In the genomic region with DNA sequence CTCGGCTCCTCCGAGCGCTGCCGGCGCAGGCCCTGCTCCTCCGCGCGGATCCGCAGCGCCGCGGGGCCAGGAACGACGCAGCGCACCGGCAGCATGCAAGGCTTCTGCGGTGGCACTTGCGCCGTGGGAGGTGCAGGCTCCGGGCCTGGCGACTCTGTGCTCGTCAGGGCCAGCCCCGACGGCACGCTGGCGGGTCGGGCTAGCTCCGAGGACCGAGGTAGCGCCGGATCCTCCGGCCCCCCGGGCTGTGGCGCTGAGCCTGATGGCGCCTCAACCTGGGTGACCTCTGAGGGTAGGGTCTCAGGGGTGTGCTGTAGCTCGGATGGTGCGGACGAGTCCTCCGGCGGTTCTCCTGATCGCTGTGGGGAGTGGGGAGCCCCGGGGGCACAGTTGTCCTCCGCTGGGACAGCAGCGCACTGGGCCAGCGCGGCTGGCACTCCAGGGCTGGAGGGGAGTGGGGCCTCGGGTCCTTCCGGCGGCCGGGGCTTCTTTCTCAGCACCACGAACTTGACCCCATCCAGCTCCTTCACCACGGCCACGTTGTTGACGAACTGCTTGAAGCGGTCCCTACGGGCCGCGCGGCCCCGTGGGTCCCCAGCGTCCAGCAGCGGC, we compare ENCODE assay signal across 9 mouse cellular contexts. TPM values are rescaled to one million over a fixed set of nuclear protein-coding genes. Genes with fewer than 3 reads are reported as not detected.
DNase-seq lines count a peak whose midpoint lies in the region; ATAC-seq lines count a peak whose summit lies in the region.
"Had no signal": no experiment of that assay in that cellular context is flagged by ENCODE, and none has a peak within 500 bp of the region (broad histone marks: within the 10 kb centered on the region; RNA-seq: fewer than 3 reads in every experiment).

No protein-coding gene starts in this region.

- peak overlapping the region; percentile 60 for H3K9ac ChIP-seq in hindbrain, embryonic 12.5 days
- peak overlapping the region; percentile 80 for H3K9ac ChIP-seq in liver, embryonic 16.5 days (ENCODE audit: low read depth, low read length)
- H3K9ac ChIP-seq in stomach, embryonic 16.5 days (ENCODE audit: low read length): peak overlapping the region; percentile 60

- H3K4me2 ChIP-seq in hindbrain, embryonic 12.5 days (replicated peaks): peak overlapping the region; percentile 73
- peak overlapping the region; percentile 72 for H3K4me2 ChIP-seq in liver, embryonic 16.5 days (ENCODE audit: low read depth, low read length)
- peak overlapping the region; percentile 75 for H3K4me2 ChIP-seq in stomach, embryonic 16.5 days (ENCODE audit: low read depth, low read length)

- 1% methylated on average over 62 of the region's 62 CpGs for WGBS in hindbrain, embryonic 12.5 days
- under 1% methylated on average over 62 of the region's 62 CpGs for WGBS in liver, embryonic 16.5 days (ENCODE audit: insufficient replicate concordance)
- WGBS in stomach, embryonic 16.5 days: 1% methylated on average over 62 of the region's 62 CpGs

- H3K27me3 ChIP-seq in megakaryocyte, embryonic 14.5 days (replicated peaks): peaks cover 68% of the 10 kb centered on the region
- peaks cover 77% of the 10 kb centered on the region for H3K27me3 ChIP-seq in hindbrain, embryonic 12.5 days
- H3K27me3 ChIP-seq in liver, embryonic 16.5 days (ENCODE audit: control insufficient read depth, insufficient read depth, low read depth, low read length): peaks cover 50% of the 10 kb centered on the region
- peaks cover 51% of the 10 kb centered on the region for H3K27me3 ChIP-seq in stomach, embryonic 16.5 days (ENCODE audit: control insufficient read depth, insufficient read depth, low read length)

- H3K9me3 ChIP-seq in megakaryocyte, embryonic 14.5 days: peaks cover 13% of the 10 kb centered on the region
- peaks cover 4% of the 10 kb centered on the region for H3K9me3 ChIP-seq in hindbrain, embryonic 12.5 days (replicated peaks)
- no peaks in the 10 kb centered on the region for H3K9me3 ChIP-seq in liver, embryonic 16.5 days (replicated peaks; ENCODE audit: control insufficient read depth, low read length)
- no peaks in the 10 kb centered on the region for H3K9me3 ChIP-seq in stomach, embryonic 16.5 days (replicated peaks; ENCODE audit: control insufficient read depth, low read length)

- peaks cover 49% of the 10 kb centered on the region for H3K4me1 ChIP-seq in megakaryocyte, embryonic 14.5 days
- H3K4me1 ChIP-seq in hindbrain, embryonic 12.5 days: peaks cover 27% of the 10 kb centered on the region
- H3K4me1 ChIP-seq in liver, embryonic 16.5 days (ENCODE audit: control insufficient read depth, low read depth, low read length): peaks cover 52% of the 10 kb centered on the region
- peaks cover 15% of the 10 kb centered on the region for H3K4me1 ChIP-seq in stomach, embryonic 16.5 days (ENCODE audit: control insufficient read depth, insufficient read depth, low read length)

- H3K36me3 ChIP-seq in megakaryocyte, embryonic 14.5 days (replicated peaks; ENCODE audit: low read length): no peaks in the 10 kb centered on the region
- H3K36me3 ChIP-seq in hindbrain, embryonic 12.5 days: no peaks in the 10 kb centered on the region
- peaks cover 4% of the 10 kb centered on the region for H3K36me3 ChIP-seq in liver, embryonic 16.5 days (ENCODE audit: control insufficient read depth, insufficient read depth)
- H3K36me3 ChIP-seq in stomach, embryonic 16.5 days (ENCODE audit: control insufficient read depth, insufficient read depth, low read length): no peaks in the 10 kb centered on the region

- no peak overlapping the region for H3K27ac ChIP-seq in hindbrain, embryonic 12.5 days
- H3K27ac ChIP-seq in liver, embryonic 16.5 days (ENCODE audit: low read length): peak overlapping the region; percentile 98
- H3K27ac ChIP-seq in stomach, embryonic 16.5 days (ENCODE audit: low read length): no peak overlapping the region

- ATAC-seq in megakaryocyte, adult 5-6 weeks (ENCODE audit: poor library complexity, severe bottlenecking): no peak
- peak; percentile 25; the same call in 1 of the 2 replicates for ATAC-seq in hindbrain, embryonic 12.5 days (ENCODE audit: low FRiP score)
- no peak for ATAC-seq in liver, embryonic 16.5 days (ENCODE audit: low read depth)
- peak; percentile 12; the same call in 1 of the 2 replicates for ATAC-seq in stomach, embryonic 16.5 days (ENCODE audit: insufficient read depth, low FRiP score)

- H3K4me3 ChIP-seq in megakaryocyte, embryonic 14.5 days (replicated peaks): peak overlapping the region; percentile 89
- peak overlapping the region; percentile 44 for H3K4me3 ChIP-seq in hindbrain, embryonic 12.5 days
- peak overlapping the region; percentile 82 for H3K4me3 ChIP-seq in liver, embryonic 16.5 days (ENCODE audit: low read depth, low read length)
- peak overlapping the region; percentile 52 for H3K4me3 ChIP-seq in stomach, embryonic 16.5 days (replicated peaks; ENCODE audit: low read length)

- peak; percentile 37 for DNase-seq in adrenal gland, postnatal 10 days
- no peak for DNase-seq in adrenal gland, adult 8-10 months
- DNase-seq in frontal cortex, postnatal 14 days (ENCODE audit: low spot score in 2 of 2): no peak

RNA-seq across cellular contexts. Expression of gene Gm9945, which starts 0.7 kb away (rescaled TPM):
- not detected for total RNA-seq in adrenal gland, postnatal 10 days (2021)
- not detected for total RNA-seq in adrenal gland, adult 8-10 months (2022)
- polyA plus RNA-seq in megakaryocyte, embryonic 14.5 days (2012; ENCODE audit: insufficient read depth, low replicate concordance): not detected in 2 replicates
- total RNA-seq in megakaryocyte, adult 5-6 weeks (2015): not detected in 2 replicates
- total RNA-seq in megakaryocyte, adult 5-6 weeks (2017): not detected in 2 replicates
- not detected in 2 replicates for polyA plus RNA-seq in hindbrain, embryonic 12.5 days (2016; fragmentation: Nextera tagmentation; extraction: Ambion mirVana)
- polyA plus RNA-seq in liver, embryonic 16.5 days (2015; fragmentation: Nextera tagmentation; extraction: Ambion mirVana): 0.49 and 0.64 TPM in 2 replicates
- polyA plus RNA-seq in stomach, embryonic 16.5 days (2015; fragmentation: Nextera tagmentation; extraction: Ambion mirVana): not detected in 2 replicates

RNA-seq across cellular contexts. Expression of gene Sowaha, which starts 0.8 kb away (rescaled TPM):
- total RNA-seq in adrenal gland, postnatal 10 days (2021): under 1 TPM; 0.60 to 0.94 TPM
- 1 to 10 TPM in 1 of 4 experiments, under 1 TPM in 3; 0.32 to 1.0 (median 0.71) TPM for total RNA-seq in adrenal gland, adult 8-10 months (2022)
- polyA plus RNA-seq in megakaryocyte, embryonic 14.5 days (2012; ENCODE audit: insufficient read depth, low replicate concordance): not detected in 2 replicates
- total RNA-seq in megakaryocyte, adult 5-6 weeks (2015): not detected in 2 replicates
- not detected in 2 replicates for total RNA-seq in megakaryocyte, adult 5-6 weeks (2017)
- polyA plus RNA-seq in hindbrain, embryonic 12.5 days (2016; fragmentation: Nextera tagmentation; extraction: Ambion mirVana): 0.78 and 0.84 TPM in 2 replicates
- 13.5 and 15.9 TPM in 2 replicates for polyA plus RNA-seq in liver, embryonic 16.5 days (2015; fragmentation: Nextera tagmentation; extraction: Ambion mirVana)
- polyA plus RNA-seq in stomach, embryonic 16.5 days (2015; fragmentation: Nextera tagmentation; extraction: Ambion mirVana): 0.46 and 0.58 TPM in 2 replicates

RNA-seq across cellular contexts. Expression of gene Gm9837, which starts 9.0 kb away (rescaled TPM):
- not detected for total RNA-seq in adrenal gland, postnatal 10 days (2021)
- not detected for total RNA-seq in adrenal gland, adult 8-10 months (2022)
- polyA plus RNA-seq in megakaryocyte, embryonic 14.5 days (2012; ENCODE audit: insufficient read depth, low replicate concordance): not detected in 2 replicates
- not detected in 2 replicates for total RNA-seq in megakaryocyte, adult 5-6 weeks (2015)
- total RNA-seq in megakaryocyte, adult 5-6 weeks (2017): not detected in 2 replicates
- polyA plus RNA-seq in hindbrain, embryonic 12.5 days (2016; fragmentation: Nextera tagmentation; extraction: Ambion mirVana): not detected in 2 replicates
- polyA plus RNA-seq in liver, embryonic 16.5 days (2015; fragmentation: Nextera tagmentation; extraction: Ambion mirVana): not detected in 2 replicates
- polyA plus RNA-seq in stomach, embryonic 16.5 days (2015; fragmentation: Nextera tagmentation; extraction: Ambion mirVana): not detected in 2 replicates

RNA-seq across cellular contexts. Expression of gene Shroom1, which starts 22.3 kb away (rescaled TPM):
- total RNA-seq in adrenal gland, postnatal 10 days (2021): 1 to 10 TPM; 3.2 to 5.4 TPM
- 1 to 10 TPM; 2.6 to 10.0 (median 7.4) TPM for total RNA-seq in adrenal gland, adult 8-10 months (2022)
- polyA plus RNA-seq in megakaryocyte, embryonic 14.5 days (2012; ENCODE audit: insufficient read depth, low replicate concordance): 0.07 TPM in 1 of 2 replicates, not detected in the other
- total RNA-seq in megakaryocyte, adult 5-6 weeks (2015): 0.05 and 0.13 TPM in 2 replicates
- 0.07 and 4.5 TPM in 2 replicates for total RNA-seq in megakaryocyte, adult 5-6 weeks (2017)
- 5.2 and 6.3 TPM in 2 replicates for polyA plus RNA-seq in hindbrain, embryonic 12.5 days (2016; fragmentation: Nextera tagmentation; extraction: Ambion mirVana)
- polyA plus RNA-seq in liver, embryonic 16.5 days (2015; fragmentation: Nextera tagmentation; extraction: Ambion mirVana): 3.1 and 4.1 TPM in 2 replicates
- 1.8 TPM in 2 replicates for polyA plus RNA-seq in stomach, embryonic 16.5 days (2015; fragmentation: Nextera tagmentation; extraction: Ambion mirVana)

RNA-seq across cellular contexts. Expression of gene Gm10447, which starts 22.4 kb away (rescaled TPM):
- under 1 TPM; 0.12 to 0.15 TPM for total RNA-seq in adrenal gland, postnatal 10 days (2021)
- under 1 TPM in 3 of 4 experiments, not detected in 1; 0.21 to 0.59 (median 0.48) TPM for total RNA-seq in adrenal gland, adult 8-10 months (2022)
- not detected in 2 replicates for polyA plus RNA-seq in megakaryocyte, embryonic 14.5 days (2012; ENCODE audit: insufficient read depth, low replicate concordance)
- not detected in 2 replicates for total RNA-seq in megakaryocyte, adult 5-6 weeks (2015)
- 0.11 TPM in 1 of 2 replicates, not detected in the other for total RNA-seq in megakaryocyte, adult 5-6 weeks (2017)
- 0.09 and 0.12 TPM in 2 replicates for polyA plus RNA-seq in hindbrain, embryonic 12.5 days (2016; fragmentation: Nextera tagmentation; extraction: Ambion mirVana)
- 0.18 and 0.22 TPM in 2 replicates for polyA plus RNA-seq in liver, embryonic 16.5 days (2015; fragmentation: Nextera tagmentation; extraction: Ambion mirVana)
- polyA plus RNA-seq in stomach, embryonic 16.5 days (2015; fragmentation: Nextera tagmentation; extraction: Ambion mirVana): 0.10 TPM in 2 replicates
- total RNA-seq: left cerebral cortex, postnatal 14 days had no signal

Comparison
In these comparisons a context has a peak if more than half of its experiments do, and no peak if none do; other contexts are left out.
1. ATAC-seq: peak in hindbrain, embryonic 12.5 days (single experiment) and stomach, embryonic 16.5 days (single experiment); none in megakaryocyte, adult 5-6 weeks (single experiment) and liver, embryonic 16.5 days (single experiment).
2. Peak in every context shown above with its lines, with median percentiles within 50 percentile points of each other: H3K4me3 ChIP-seq, H3K4me2 ChIP-seq and H3K9ac ChIP-seq.